Mouse (Mus musculus): ENCODE results near the gene Metap2. TPM values are rescaled to one million over a fixed set of nuclear protein-coding genes. Genes with fewer than 3 reads are reported as not detected.
A peak's percentile ranks its signal among the peaks of the same experiment; 100 is the strongest.
"Not testable (repeated sequence)": the region's sequence is repeated elsewhere in the genome, so short reads cannot be mapped to it uniquely, and the experiment has no call there.

Gene Metap2
- total RNA-seq, 2 experiments from 2014 or later: 124 to 136 TPM

- no peak overlapping the region for H3K27ac ChIP-seq
- TF ChIP-seq CTCF (conservative IDR thresholded peaks at IDR 0.05): no peak
- DNase-seq (ENCODE audit: low spot score in 2 of 2): no peak
- no peak overlapping the region for H3K4me3 ChIP-seq
Measured at GRCm38 (mm10) chr10:93829898-93830831, 66.7 kb downstream of the Metap2 start.

DNA sequence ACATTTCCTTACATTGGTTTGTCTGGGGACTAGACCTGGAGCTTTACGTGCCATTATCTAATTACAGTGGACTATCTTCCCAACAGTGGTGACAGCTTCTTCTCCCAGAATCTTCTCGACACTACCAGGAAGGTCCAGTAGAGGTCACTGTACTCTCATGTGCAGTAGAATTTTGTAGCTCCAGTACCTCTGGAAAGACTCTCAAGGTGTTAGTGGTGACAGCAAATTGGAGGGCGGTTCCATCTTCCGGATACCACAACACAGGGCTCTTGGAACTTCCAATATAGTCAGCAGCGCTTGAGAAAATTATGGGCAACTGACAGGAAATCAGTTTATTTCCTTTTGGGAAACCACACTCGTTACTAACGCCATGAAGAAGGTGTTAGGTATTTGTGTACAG is 78.2 kb downstream of the Metap2 start:
- DNase-seq (ENCODE audit: low spot score in 2 of 2): peak; percentile 58 to 80
- peak; percentile 92 for TF ChIP-seq CTCF (conservative IDR thresholded peaks at IDR 0.05)
- no peak overlapping the region for H3K4me3 ChIP-seq
- H3K27ac ChIP-seq: no peak overlapping the region

- TF ChIP-seq CTCF (conservative IDR thresholded peaks at IDR 0.05): peak; percentile 57
- Histone ChIP-seq H3K27ac (no peak overlapping the region), H3K4me3 (no peak overlapping the region)
- no peak for DNase-seq (ENCODE audit: low spot score in 2 of 2)
Measured at GRCm38 (mm10) chr10:93813755-93814154, 83.1 kb downstream of the Metap2 start.

- TF ChIP-seq CTCF (conservative IDR thresholded peaks at IDR 0.05): peak; percentile 91
Measured at GRCm38 (mm10) chr10:93812774-93813415, 84.0 kb downstream of the Metap2 start.

DNA sequence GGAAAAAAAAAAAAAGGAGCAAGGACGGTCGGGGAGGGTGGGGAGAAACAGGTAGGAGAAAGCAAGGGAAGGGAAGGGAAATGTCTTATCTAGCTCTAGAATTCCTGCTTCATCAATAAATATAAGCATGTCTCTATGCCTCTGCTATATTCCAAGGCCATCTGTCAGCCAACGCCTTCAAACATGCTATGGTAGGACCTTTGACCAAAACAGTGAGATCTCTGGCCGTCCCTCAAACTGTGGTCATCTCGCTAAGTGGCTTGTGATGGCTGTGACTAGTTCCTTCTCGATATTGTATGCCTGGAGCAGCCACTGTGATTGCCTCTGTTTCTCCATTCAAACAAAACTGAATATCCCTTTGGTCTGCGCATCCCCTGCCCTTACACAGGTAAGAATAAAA is 84.8 kb downstream of the Metap2 start:
- H3K27ac ChIP-seq: no peak overlapping the region
- DNase-seq (ENCODE audit: low spot score in 2 of 2): no peak
- TF ChIP-seq CTCF (conservative IDR thresholded peaks at IDR 0.05): no peak
- H3K4me3 ChIP-seq: no peak overlapping the region

More at GRCm38 (mm10) chr10:93812774-93813415, 84.0 kb downstream of the Metap2 start:
- no peak overlapping the region for H3K27ac ChIP-seq
- DNase-seq (ENCODE audit: low spot score in 2 of 2): peak; percentile 71 to 92
- peak overlapping the region; percentile 44 for H3K4me3 ChIP-seq

GRCm38 (mm10) chr10:93810590-93811185 is 86.2 kb downstream of the Metap2 start:
- Histone ChIP-seq H3K4me3 (no peak overlapping the region), H3K27ac (no peak overlapping the region)
- no peak for TF ChIP-seq CTCF (conservative IDR thresholded peaks at IDR 0.05)
- DNase-seq (ENCODE audit: low spot score in 2 of 2): no peak

DNA sequence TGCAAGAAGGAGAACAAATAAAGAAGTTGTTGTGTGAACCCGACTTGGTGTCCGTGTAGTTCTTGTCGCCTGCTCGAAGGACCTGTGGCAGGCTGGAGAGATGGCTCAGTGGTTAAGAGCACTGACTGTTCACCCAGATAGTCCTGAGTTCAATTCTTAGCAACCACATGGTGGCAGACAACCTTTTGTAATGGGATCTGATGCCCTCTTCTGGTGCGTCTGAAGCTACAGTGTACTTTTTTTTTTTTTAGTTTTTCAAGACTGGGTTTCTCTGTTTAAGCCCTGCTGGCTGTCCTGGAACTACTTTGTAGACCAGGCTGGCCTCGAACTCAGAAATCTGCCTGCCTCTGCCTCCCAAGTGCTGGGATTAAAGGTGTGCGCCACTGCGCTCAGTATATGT is 87.5 kb downstream of the Metap2 start:
- not testable (repeated sequence) for H3K4me3 ChIP-seq; H3K27ac ChIP-seq; DNase-seq (ENCODE audit: low spot score in 2 of 2)
- TF ChIP-seq CTCF (conservative IDR thresholded peaks at IDR 0.05): peak; percentile 24

Other genes with a start within 250 kb of the Metap2 start
- not detected for gene Usp44, start 65.5 kb downstream of the Metap2 start, total RNA-seq (2021)
- gene Vezt, start 138.7 kb upstream of the Metap2 start, total RNA-seq (2021): 10 to 100 TPM; 58.6 to 69.4 TPM
- 10 to 100 TPM; 10.6 to 12.3 TPM for gene Fgd6, start 138.9 kb upstream of the Metap2 start, total RNA-seq (2021)